Mouse (Mus musculus): Measurements from ENCODE around the gene Mgat5. TPM values are rescaled to one million over a fixed set of nuclear protein-coding genes. Genes with fewer than 3 reads are reported as not detected.

The Mgat5 gene
- total RNA-seq, 2 experiments from 2014 or later, result 11.8 to 13.5 TPM

GRCm38 (mm10) chr1:127487161-127487560 lies 282.3 kb downstream of the Mgat5 start:
- peak; percentile 33 to 41 for DNase-seq (ENCODE audit: low spot score in 2 of 2)

GRCm38 (mm10) chr1:127496737-127497543 lies 292.1 kb downstream of the Mgat5 start:
- DNase-seq (ENCODE audit: low spot score in 2 of 2), result peak; percentile 40

DNA sequence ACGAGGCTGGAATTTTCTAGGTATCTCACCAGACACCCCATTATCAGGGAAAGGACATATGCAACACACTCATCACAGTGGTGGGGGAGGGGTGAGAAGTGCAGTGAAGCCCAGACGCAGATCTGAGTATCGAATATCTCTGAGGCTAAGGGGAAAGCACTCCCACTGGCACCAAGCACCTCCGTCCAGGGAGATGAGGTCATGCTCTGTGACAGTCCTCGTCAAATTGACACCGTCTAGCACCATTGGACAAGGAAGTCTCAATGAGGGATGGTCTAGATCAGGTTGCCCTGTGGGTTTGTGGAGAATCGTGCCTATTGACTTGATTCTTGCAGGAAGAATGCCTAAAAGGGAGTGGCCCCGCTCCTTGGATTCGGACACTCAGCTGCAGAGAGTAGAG lies 293.9 kb downstream of the Mgat5 start:
- no peak for DNase-seq (ENCODE audit: low spot score in 2 of 2)

DNA sequence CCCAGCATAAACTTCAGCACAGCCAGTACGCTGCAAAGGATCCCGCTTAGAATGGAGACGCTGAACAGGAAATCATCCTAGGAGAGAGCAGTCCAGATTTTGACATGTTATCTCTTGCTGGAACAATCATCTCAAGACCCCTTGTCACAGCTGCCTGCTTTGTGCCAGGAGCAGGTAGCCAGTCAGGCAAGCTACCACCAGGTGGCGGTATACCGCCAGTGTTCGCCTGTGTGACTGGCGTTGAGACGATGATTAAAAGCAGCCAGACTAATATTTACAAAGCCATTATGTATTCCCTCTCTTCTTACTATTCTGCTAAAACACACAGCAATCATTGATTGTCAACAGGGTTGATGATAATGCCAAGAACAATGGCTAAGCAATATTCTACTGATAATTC lies 295.4 kb downstream of the Mgat5 start:
- DNase-seq (ENCODE audit: low spot score in 2 of 2), result peak; percentile 75 to 79

GRCm38 (mm10) chr1:127500701-127501100 lies 295.9 kb downstream of the Mgat5 start:
- no peak for DNase-seq (ENCODE audit: low spot score in 2 of 2)

- DNase-seq (ENCODE audit: low spot score in 2 of 2), result no peak
These were observed 302.3 kb downstream of the Mgat5 start for GRCm38 (mm10) chr1:127507042-127507650.

DNA sequence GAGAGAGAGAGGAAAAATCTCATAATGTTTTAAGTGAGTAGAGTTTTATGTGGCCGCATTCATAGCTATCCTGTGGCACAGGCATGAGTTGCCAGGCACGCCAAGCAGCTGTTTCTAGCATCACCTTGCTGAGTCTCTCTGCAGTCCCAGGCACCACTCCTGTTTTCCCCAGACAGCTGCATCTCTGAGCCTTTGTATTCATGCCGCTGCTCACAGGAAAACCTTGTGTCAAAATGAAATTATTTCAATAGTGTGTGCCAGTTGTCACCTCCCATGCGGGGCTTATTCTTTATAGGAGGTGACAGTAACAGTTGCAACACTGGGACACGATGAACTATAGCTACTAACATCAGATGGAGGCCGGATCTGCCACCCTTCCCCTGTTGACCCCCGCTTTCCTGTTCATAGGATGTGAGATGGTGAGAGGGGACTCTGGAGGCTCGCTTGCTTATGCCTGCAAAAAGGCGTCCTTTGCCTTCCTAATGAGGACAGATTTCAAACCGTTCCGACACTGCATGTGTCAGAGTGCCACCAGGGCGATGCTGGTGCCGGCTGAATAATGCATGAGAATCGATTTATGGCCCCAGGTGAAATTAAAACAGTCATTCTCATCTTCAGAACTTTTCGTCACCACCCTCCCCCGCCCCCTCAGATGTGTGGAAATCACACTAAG lies 303.4 kb downstream of the Mgat5 start:
- DNase-seq (ENCODE audit: low spot score in 2 of 2), result no peak

DNA sequence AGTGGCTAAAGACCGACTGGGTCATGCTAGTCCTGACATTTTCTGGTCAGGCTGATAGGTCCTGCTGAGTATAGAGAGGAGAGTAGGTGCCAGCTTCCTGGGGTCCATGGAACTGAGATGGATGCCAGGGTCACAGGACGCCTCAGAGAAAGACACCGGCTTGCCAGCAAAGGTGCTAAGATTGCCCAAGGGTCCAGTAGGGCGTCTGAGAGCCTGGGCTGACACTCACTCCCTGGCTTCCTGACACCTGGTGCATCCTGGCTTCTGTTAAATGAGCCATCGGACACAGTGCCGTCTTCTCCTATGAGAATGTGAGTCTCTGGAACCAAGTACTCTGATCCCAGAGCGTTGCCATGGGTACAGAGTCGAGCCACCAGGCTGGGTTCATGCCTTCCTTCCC lies 304.1 kb downstream of the Mgat5 start:
- no peak for DNase-seq (ENCODE audit: low spot score in 2 of 2)

DNA sequence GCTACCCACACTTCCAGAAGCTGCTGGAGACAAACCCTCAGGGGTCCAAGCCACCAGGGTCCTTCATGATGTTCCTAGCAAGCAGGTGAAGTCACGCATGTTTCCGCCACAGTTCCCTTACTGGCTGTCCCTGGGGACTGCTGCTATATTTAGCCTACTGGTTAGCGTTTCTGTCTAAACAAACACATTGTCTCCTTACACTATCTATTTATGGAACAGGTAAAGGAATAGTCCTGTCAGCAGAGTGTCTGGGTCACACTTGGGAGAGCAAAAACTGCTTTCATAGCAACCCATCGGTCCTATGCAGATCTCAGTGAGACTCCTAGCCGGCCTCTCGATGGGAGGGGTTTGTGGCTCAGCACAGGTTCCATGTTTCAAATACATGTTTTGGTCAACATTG lies 306.5 kb downstream of the Mgat5 start:
- DNase-seq (ENCODE audit: low spot score in 2 of 2), result no peak

GRCm38 (mm10) chr1:127512709-127513108 lies 307.9 kb downstream of the Mgat5 start:
- no peak for DNase-seq (ENCODE audit: low spot score in 2 of 2)

DNA sequence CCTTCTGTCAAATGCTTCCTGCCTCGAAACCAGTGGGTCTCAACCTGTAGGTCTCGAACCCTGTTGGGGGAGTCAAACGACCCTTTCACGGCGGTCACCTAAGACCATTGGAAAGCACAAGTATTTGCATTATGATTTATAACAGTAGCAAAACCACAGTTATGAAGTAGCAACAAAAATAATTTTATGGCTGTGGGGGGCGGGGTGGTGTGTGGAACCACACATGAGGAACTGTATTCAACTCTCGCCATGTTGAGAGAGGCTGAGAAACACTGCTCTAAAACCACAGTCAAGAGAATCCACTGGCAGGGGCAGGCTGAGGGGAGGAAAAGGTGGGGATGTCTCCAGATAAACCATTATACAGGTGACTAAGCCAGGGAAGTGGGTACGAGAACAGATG lies 308.3 kb downstream of the Mgat5 start:
- DNase-seq (ENCODE audit: low spot score in 2 of 2), result no peak

GRCm38 (mm10) chr1:127513664-127514063 lies 308.8 kb downstream of the Mgat5 start:
- DNase-seq (ENCODE audit: low spot score in 2 of 2), result no peak

GRCm38 (mm10) chr1:127514479-127514878 lies 309.7 kb downstream of the Mgat5 start:
- DNase-seq (ENCODE audit: low spot score in 2 of 2), result no peak

DNA sequence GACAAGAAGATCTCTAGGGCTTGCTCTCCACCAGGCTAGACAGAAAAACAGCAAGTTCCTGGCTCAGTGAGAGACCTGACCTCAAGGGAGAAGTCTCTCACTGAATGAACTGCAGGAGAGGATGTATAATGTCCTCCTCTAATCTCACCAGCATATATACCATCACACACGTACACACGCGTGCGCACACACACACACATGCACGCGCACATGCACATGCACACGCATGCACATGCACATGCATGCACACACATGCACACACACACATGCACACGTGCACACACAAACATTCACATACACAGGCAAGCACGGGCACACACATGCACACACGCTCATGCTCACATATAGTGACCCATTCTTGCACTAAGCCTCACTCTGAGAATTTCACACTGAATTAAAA lies 310.1 kb downstream of the Mgat5 start:
- DNase-seq (ENCODE audit: low spot score in 2 of 2), result no peak

- DNase-seq (ENCODE audit: low spot score in 2 of 2), result no peak
These were observed 318.5 kb downstream of the Mgat5 start for GRCm38 (mm10) chr1:127523364-127523763.

DNA sequence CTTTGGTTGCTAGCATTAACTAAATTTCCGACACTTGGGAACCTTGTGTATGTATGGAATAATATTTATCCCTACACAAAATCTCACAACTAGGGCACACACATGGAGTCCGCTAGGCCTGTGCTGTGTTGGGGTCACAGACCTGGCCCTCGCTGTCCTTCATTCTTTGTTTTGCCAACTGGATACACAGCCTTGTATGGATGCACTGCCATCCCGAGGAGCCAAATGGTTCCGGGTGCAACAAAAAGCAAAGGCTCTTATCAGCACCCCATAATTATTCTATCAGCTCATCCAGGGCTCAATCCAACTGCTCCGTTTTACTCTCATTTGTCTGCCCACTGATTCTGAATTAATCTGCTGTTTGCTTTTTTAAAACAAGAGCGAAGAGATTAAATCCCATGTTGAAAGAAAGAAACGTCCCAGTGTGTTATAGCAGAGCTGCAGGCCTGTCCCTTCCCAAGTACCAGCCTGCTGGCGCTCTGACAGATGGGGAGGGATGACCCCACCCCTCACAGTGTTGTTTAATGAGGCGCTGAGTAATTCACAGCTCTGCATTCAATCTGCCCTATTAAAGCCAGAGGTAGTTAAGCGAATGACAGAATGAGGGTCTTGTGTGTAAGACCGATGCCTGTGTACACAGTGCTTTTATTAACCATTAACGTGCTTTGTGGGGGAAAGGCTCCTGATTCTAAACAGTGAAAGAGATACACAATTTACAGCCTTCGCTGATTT lies 326.2 kb downstream of the Mgat5 start:
- DNase-seq (ENCODE audit: low spot score in 2 of 2), result no peak

DNA sequence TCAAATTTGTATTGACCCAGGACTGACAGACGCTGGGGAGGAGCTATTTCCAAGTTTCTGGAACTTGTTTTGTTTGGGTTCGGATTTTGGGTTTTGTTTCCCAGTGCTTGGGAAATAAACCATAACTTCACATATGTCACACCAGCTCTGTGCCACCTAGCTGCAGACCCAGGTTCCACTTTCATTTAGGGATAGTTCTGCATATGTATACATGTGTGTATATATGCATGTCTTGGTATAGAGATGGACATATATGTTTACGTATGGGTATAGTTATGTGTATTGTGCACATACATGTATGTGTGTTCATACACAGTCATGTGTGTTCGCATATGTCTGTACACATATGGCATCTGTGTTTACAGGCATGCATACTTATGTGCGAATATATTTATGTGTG lies 326.9 kb downstream of the Mgat5 start:
- DNase-seq (ENCODE audit: low spot score in 2 of 2), result no peak

- DNase-seq (ENCODE audit: low spot score in 2 of 2), result no peak
These were observed 331.6 kb downstream of the Mgat5 start for GRCm38 (mm10) chr1:127536448-127536847.

DNA sequence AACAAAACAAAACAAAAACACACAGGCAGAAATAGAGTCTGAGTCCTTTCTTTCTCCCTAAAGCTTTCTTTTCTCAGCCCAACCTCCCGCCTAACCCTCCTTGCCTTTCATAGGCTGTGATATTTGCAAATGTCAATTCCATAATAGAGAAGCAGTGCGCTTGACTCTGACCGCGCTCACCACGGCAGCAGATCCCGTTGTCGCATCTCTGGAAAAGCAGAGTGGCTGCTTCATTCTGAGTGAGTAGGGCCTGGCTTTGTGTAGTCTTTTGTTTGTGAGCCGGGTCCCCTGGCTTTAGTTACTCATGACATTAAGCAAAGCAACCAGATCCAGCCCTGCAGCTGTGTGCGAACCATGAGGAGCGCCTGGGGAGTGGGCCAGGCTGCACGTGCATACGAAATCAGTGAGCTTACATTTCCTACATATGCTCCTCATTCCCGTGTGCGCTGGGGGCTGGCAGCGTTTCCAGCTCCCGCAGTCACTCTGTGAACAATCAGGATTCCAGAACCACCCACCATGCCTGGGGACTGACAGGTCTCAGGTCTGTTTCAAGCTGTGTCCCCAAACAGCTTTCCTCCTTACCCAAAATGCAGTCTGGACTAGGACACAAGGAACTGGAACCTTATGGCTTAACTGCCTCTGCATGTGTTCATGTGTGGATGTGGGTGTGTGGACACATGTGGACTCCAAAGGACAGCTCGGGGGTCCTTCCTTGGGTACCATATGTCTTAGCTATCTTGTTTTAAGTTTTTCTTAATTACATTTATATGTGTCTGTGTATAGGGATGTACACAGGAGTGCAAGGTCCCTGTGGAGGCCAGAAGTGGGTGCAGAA lies 332.6 kb downstream of the Mgat5 start:
- DNase-seq (ENCODE audit: low spot score in 2 of 2), result no peak

Data from adrenal gland, adult 18-20 months (tissue).